Mouse (Mus musculus) CH12.LX (cell line): ENCODE measurements around the gene Kdm2b.

Source experiments
- CTCF ChIP-seq, 2 experiments: IDR thresholded peaks in 1 of 2; conservative IDR thresholded peaks in 1 of 2; 2 replicates each; pipeline ENCODE4 v1.5.1; 2011 to 2012; ENCODE audit warnings: low read depth in 2 of 2, low read length in 2 of 2, improper control_type of control experiment in 1 of 2, inconsistent platforms in 1 of 2, mild to moderate bottlenecking in 1 of 2, moderate library complexity in 1 of 2
- ZC3H11A ChIP-seq: IDR thresholded peaks from 2 replicates; pipeline ENCODE4 v1.6.1; 2012; ENCODE audit warnings: low read depth, mild to moderate bottlenecking, inconsistent platforms, low read length, improper control_type of control experiment

GRCm38 (mm10) chr5:122951913-122952641, 37.5 kb downstream of the Kdm2b start:
- TF ChIP-seq ZC3H11A (no peak), CTCF (conservative IDR thresholded peaks at IDR 0.05 in 1 of 2, IDR thresholded peaks at IDR 0.05 in 1 of 2; ENCODE audit: low read depth in 2 of 2, low read length in 2 of 2) (no peak)
